Mouse (Mus musculus) heart, adult 11 months (tissue): Measurements from ENCODE around the gene Atp13a3.
A peak's percentile ranks its signal among the peaks of the same experiment; 100 is the strongest.

ENCODE experiments used
- DNase-seq: peaks from one replicate; pipeline ENCODE4 v3.0.0; 2022

Atp13a3 gene

DNA sequence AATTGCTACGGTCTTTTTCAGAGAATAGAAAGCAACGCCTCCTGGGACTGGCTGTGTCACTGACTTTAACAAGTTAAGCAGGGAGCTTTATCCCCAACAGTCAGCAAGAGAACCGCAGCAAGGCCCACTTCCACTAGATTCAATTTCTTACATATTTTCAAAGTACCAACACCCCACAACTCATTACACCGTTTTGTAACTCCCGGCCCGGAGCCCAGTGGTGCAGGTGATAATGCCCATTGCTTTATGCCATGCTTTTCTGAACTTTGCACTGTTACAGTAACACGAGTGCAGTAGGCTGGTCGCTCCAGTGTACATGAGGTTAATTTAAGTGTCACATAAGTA, 95.6 kb downstream of the Atp13a3 start:
- DNase-seq: peak; percentile 64

DNA sequence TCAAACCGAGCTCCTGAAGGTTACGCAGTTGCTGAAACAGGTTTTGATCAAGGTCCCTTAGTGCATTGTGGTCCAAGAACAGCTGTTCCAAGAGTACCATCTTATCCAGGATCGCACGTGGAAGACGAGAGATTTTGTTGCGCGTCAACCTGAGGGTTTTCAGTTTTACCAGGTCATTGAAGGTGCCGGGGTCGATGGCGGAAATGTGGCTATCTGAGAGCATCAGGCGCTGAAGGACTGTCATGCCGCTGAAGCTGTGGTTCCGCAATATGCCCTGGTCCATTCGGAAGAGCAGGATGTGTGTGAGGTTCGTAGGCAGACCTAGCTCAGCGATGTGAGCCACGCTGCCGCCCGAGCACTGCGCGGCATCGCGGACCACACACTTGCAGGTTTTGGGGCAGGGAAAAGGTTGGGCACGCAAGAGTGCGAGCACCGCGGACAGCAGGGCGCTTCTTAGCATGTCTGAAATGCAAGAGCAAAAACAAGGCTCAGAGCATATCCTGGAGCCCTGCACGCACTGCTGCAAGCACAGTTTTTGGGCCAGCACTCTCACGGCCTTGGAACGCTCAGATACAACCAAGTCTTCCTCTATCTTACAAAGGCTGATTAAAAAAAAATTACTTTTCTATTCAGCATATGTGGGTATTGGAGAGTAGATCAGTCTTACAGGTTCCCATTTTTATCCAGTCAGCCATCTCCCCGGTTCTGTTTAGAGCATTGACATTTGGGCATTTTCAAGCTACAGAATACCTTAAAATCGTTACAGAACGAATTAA, 96.2 kb downstream of the Atp13a3 start:
- DNase-seq: peak; percentile 79

GRCm38 (mm10) chr16:30308616-30309394, 97.0 kb downstream of the Atp13a3 start:
- DNase-seq: peak; percentile 88

- peak; percentile 78 for DNase-seq
Measured at GRCm38 (mm10) chr16:30307961-30308615, 97.7 kb downstream of the Atp13a3 start.

GRCm38 (mm10) chr16:30307306-30307705, 98.5 kb downstream of the Atp13a3 start:
- peak; percentile 68 for DNase-seq

GRCm38 (mm10) chr16:30306102-30306501, 99.7 kb downstream of the Atp13a3 start:
- peak; percentile 66 for DNase-seq

DNA sequence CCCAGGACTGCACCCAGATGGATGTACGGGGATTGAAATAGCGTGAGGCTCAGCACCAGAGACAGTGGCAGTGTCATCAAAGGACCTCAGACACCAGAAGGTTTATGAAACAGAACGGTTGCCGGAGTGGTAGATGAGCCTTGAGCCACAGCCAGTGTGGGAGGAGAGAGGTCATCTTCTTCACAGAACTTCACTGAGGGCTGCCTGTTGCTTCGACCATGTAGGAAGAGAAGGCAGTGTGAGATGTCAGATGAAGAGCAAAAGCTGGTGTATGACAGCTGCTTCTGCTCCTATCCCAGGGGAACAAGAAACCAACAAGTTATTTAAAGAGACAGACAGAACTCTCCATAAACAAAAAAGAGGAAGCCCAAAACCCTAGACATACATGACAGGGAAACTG, 101.5 kb downstream of the Atp13a3 start:
- peak; percentile 80 for DNase-seq

DNA sequence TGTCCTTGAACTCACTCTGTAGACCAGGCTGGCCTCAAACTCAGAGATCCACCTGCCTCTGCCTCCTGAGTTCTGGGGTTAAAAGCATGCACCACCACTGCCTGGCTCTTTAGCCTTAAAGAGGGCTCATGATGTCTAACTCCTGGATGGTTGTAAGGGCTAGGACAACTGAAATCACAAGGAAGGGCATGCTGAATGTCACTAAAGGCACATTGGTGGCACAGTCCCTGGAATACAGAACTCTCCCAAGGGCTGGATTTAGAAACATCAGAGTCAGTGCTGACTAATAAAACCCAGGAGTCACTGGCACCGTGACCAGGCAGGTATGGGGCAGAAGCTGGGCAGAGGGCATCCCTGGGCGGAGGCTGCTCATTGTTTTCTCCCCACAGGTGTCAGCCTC, 102.4 kb downstream of the Atp13a3 start:
- DNase-seq: peak; percentile 76

DNA sequence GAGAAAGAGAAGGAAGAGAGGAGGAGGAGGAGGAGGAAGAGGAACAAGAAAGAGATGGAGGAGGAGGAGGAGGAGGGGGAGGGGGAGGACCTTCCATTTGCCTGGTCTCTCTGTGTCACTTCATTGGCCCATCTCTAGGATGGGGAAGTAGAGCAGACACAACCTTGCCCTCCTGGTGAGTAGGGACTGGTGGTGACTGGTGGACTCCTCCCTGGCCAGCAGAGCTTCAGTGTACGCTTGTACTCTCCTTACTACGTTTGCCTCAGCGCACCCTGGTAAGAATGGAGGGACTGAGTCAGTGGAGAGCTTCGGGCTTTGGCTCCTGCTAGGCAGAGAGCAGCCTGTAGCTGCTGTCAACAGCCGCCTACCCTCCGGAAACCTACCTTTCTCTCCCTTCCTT, 103.1 kb downstream of the Atp13a3 start:
- peak; percentile 52 for DNase-seq

- peak; percentile 79 for DNase-seq
Measured at GRCm38 (mm10) chr16:30299711-30300277, 106.0 kb downstream of the Atp13a3 start.

- DNase-seq: peak; percentile 82
Measured at GRCm38 (mm10) chr16:30297450-30297849, 108.3 kb downstream of the Atp13a3 start.

DNA sequence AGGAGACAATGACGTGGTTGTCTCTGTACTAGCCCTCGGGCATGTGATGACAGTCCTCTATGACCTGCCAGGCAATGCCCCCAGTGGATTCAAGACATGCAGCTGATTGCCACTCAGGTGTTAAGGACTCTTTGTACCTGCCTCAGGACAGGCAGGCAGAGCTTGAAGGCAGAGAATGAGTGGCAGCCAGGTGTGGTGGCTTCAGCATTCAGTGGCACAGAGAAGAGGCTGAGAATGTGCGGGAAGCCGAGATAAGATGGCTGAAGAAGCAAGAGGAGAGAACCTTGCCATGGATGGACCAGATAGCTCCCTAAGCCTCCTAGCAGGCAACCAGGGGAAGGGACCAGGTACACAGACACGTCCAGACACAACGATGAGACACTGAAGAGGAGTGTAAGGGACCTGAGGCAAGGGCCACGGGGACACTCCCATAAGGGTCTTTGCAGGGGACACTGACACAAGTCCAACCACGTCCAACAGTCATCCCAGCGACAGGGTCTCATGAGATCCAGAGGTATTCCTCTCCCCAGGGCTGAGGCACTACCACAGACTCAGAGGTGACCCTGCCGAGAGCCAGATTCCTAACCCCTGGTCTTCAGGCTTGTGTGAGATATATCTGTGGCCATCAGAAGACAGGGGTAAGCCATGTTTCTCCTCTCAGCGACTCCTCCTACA, 109.0 kb downstream of the Atp13a3 start:
- peak; percentile 81 for DNase-seq

DNA sequence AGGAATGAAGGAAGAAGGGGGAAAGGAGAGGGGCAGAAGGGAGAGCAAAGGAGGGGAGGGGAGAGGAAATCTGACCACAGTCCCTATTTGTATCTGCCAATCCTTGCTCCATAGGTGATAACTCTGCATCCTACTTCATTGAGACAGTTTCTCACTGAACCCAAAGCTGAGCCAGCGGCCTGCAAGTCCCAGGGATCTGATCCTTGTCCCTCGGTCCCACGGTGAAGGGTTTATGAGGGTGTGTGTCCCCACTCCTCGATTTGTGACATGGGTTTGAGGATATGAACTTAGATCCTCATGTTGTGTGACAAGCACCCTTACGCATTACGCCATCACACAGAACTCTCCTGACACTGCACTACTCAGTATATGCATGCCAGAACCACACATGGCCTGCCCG, 110.7 kb downstream of the Atp13a3 start:
- peak; percentile 69 for DNase-seq

- DNase-seq: no peak
Measured at GRCm38 (mm10) chr16:30290436-30290835, 115.3 kb downstream of the Atp13a3 start.

DNA sequence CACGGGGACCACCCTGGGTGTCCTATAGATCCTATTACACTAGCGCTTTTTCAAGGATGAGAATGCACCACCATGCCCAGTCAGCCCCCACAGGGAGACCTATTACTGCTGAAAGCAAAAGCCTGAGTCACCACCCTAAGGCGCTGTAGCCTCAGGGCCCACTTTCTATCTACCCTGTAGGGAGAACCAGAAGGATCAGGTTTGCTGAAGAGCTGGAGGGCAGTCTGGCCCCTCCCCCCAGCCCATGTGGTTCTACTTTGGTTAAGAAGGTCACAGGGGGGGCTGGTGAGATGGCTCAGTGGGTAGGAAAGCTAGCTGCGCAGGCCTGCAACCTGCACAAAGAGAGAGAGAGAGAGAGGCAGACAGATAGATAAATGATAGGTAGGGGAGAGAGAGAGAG, 120.1 kb downstream of the Atp13a3 start:
- no peak for DNase-seq

DNA sequence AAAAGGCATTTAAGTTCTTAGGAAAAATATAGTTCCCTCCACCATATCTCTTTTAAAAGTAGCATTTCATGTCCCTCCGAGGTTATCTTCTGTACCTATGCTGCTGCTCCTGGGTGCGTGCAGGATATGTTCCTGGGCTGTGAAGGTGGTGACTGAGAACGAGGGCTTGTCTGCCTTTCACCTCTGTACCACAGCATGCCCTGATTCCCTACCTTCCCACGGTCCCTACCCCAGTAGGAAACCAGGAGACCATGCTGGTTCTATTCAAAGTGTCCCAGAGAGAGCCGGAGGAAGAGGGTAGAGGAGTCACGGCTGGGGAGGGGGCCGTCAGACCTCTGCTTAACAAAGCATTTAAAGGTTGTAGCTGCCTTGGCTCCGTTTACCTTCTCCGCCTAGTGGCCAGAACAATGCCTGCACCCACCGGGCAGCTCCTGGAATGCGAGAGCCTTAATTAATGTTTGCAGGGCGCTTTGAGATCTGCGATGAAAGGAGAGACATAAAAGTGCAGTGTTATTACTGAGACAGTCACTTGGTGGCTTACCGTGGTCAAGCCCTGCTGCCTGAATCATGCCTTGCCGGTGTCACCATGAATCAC, 121.9 kb downstream of the Atp13a3 start:
- no peak for DNase-seq

DNA sequence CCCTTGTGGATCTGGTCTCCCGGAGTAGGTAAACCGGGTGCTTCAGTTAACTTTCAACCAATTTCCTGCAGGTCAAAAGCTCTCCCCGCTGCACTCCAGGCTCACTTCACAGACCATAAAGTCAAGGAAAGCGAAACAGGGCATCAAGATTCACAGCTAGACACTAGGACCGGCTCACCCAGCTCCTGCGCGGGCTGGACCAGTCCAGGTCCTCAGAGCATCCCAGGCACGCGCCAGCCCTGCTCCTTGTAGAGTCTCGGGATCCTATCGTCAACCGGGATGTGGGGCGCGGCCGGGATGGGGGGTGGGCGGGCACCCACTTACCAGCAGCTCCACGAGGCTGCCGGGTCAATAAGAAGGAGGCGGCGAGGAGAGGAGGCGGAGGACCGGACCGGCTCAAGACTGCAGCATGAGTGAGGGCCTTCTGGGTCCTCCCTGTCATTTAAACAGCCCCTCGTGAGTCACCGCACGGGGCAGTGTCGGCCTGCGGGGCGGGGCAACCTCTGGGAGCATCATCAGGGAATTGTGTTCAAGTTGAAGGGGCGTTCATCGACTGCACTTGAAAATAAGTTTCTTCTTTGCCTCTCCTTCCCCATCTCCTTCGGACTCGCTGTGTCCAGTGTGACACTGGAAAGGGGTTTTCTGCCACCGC, 122.8 kb downstream of the Atp13a3 start, which contains the start of gene Lrrc15:
TSS of gene Lrrc15 (minus strand) at position 413 of the 652 bp plus-strand sequence.
- no peak for DNase-seq

DNA sequence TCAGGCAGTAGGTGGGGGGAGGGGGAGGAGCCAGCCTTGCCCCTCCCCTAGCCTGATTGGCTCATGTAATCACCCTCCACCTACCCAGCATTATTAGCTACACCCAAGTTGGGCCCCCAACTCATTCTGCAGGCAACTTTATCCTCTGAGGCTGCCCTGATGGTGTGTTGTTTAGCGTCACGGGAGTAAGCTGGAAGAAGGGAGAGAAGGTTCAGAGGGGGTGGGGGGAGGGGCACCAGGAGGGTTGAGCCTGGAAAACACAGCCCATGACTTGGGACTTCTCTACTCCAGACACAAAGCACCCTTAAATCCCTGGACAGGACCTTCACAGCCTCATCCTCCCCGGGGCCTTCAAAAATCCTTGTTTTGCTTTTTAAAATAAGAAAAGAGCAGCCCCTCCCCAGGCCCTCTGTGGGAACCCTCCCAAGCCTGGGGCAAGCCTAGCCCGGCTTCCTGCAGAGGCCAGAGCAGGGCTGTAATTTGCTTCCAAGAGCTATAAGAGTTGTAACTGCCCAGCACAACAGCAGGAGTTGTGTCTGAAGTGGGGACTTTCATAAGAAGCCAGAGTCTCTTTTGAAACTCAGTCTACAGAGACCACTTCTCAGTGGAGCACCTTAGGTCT, 125.0 kb downstream of the Atp13a3 start:
- DNase-seq: no peak

GRCm38 (mm10) chr16:30278406-30278805, 127.4 kb downstream of the Atp13a3 start:
- no peak for DNase-seq

DNA sequence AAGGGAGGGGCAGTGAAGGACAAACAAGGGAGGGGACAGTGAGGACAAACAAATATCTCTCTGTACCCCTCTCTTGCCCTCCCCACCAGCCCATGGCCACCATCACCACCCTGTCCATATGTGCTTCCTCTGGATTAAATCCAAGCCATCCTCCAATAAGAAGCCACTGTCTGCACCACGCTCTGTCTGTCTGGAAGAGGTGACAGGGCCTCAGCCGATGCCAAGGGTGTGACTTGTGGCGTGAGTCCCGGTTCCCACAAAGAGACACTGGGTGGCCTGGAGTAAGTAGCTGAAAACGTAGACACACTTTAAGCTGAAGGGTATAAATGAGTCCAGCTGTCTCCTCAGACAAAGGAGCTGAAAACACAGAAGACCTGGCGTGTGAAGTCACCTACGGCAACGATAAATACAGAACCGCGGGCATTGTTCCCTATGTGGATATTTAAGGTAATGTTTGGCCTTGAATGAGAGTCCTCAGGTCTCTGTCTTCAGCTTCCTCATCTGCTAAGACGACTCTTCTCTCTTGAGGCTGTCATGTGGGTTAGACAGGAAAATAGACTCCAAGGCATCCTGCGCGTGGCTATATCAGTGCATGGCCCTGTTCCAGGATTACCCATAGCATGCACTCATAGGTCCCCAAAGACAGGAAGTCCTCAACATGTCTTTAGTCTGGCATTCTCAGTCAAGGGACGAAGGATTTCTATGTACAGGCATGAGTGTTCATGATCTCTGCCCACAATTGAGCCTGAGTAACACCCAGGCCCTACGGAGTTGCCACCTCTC, 130.0 kb downstream of the Atp13a3 start:
- no peak for DNase-seq
